Mouse (Mus musculus): ENCODE measurements around the gene Medag. TPM values are rescaled to one million over a fixed set of nuclear protein-coding genes. Genes with fewer than 3 reads are reported as not detected.

The Medag gene
- polyA plus RNA-seq, 1 experiment from 2014 or later = 1.8 TPM

DNA sequence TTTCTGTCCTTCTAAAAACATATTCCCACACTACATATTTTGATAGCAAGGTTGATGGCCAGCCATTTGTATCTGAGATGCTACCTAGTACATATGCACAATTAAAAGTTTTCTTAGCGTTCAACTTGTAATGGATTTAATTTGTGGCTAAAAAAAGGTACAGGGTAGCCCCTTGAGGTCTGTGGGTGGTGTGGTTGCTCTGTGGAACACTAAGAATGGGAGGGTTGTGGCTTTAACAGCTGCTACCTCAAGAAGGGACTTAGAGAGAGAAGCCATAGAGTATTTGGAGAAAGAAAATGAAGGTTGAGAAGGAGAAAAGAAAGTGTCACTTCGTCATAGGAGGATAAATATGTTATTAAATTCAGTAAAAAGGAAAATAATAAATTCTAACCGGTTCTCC is 19.4 kb downstream of the Medag start:
- H3K36me3 ChIP-seq = no peaks in the 10 kb centered on the region
- no peak for ATAC-seq (ENCODE audit: extremely low read depth, insufficient number of reproducible peaks, low FRiP score, low TSS enrichment)
- H3K4me3 ChIP-seq = no peak overlapping the region
- H3K9me3 ChIP-seq = no peaks in the 10 kb centered on the region
- H3K27me3 ChIP-seq (replicated peaks) = no peaks in the 10 kb centered on the region
- peaks cover 21% of the 10 kb centered on the region for H3K4me1 ChIP-seq
- 82% methylated on average over 3 of the region's 3 CpGs for WGBS
- H3K4me2 ChIP-seq = no peak overlapping the region
- H3K9ac ChIP-seq = no peak overlapping the region
- H3K27ac ChIP-seq (replicated peaks) = no peak overlapping the region

- H3K36me3 ChIP-seq = no peaks in the 10 kb centered on the region
- peaks cover 11% of the 10 kb centered on the region for H3K4me1 ChIP-seq
- no peaks in the 10 kb centered on the region for H3K27me3 ChIP-seq (replicated peaks)
- ATAC-seq (ENCODE audit: extremely low read depth, insufficient number of reproducible peaks, low FRiP score, low TSS enrichment) = no peak
- H3K4me3 ChIP-seq = no peak overlapping the region
- no peak overlapping the region for H3K9ac ChIP-seq
- H3K9me3 ChIP-seq = no peaks in the 10 kb centered on the region
- H3K4me2 ChIP-seq = no peak overlapping the region
- no peak overlapping the region for H3K27ac ChIP-seq (replicated peaks)
- 48% methylated on average over 7 of the region's 7 CpGs for WGBS
These were observed 22.1 kb downstream of the Medag start for GRCm38 (mm10) chr5:149433618-149434017.

DNA sequence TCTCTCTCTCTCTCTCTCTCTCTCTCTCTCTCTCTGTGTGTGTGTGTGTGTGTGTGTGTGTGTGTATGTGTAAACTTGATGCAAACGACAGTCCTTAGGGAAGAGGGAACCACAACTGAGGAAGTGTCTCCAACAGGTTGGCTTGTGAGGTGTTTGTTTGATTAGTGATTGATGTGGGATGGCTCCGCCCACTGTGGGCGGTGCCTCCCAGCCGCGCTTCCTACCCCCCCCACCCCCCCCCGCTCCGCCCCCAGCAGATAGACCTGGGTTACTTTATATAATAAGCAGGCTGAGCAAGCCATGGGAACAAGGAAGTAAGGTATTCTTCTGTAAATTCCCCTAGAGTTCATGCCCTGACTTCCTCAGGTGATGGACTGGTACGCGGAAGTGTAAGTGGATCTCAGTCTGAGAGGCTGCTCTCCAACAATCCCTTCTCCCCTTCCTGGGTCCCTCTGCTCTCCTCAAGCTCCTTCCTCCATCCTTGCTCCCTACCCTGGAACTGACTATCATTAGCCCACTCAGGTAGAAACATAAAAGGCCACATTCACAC is 22.7 kb downstream of the Medag start:
- Histone ChIP-seq H3K27me3 (replicated peaks) (no peaks in the 10 kb centered on the region), H3K9ac (no peak overlapping the region), H3K4me1 (peaks cover 7% of the 10 kb centered on the region), H3K36me3 (no peaks in the 10 kb centered on the region), H3K27ac (replicated peaks) (no peak overlapping the region), H3K4me3 (no peak overlapping the region), H3K9me3 (no peaks in the 10 kb centered on the region), H3K4me2 (no peak overlapping the region)
- 25% methylated on average over 9 of the region's 9 CpGs for WGBS
- no peak for ATAC-seq (ENCODE audit: extremely low read depth, insufficient number of reproducible peaks, low FRiP score, low TSS enrichment)

GRCm38 (mm10) chr5:149436541-149436940 is 25.0 kb downstream of the Medag start:
- no peaks in the 10 kb centered on the region for H3K9me3 ChIP-seq
- H3K9ac ChIP-seq = no peak overlapping the region
- no peak overlapping the region for H3K27ac ChIP-seq (replicated peaks)
- H3K4me2 ChIP-seq = no peak overlapping the region
- peaks cover 21% of the 10 kb centered on the region for H3K4me1 ChIP-seq
- H3K4me3 ChIP-seq = no peak overlapping the region
- H3K27me3 ChIP-seq (replicated peaks) = no peaks in the 10 kb centered on the region
- ATAC-seq (ENCODE audit: extremely low read depth, insufficient number of reproducible peaks, low FRiP score, low TSS enrichment) = no peak
- 40% methylated on average over 3 of the region's 3 CpGs for WGBS
- H3K36me3 ChIP-seq = no peaks in the 10 kb centered on the region

DNA sequence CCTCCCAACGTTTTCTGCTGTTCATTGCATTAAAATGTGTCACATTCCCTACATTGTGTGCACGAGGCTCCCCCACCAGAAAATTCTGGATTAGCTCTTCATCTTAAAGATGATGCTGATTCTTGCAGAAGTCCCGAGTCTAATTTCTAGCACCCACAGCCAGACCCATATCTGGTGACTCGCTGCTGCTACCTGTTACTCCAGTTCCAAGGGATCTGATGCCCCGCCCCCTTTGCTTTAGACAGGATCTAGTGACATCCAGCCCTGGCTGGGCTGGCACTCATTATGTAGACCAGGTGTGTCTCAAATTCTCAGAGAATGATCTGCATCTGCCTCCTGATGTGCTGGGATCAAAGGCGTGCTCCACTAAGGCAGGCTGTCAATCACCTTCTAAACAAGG is 25.6 kb downstream of the Medag start:
- whole genome bisulfite sequencing = 70% methylated on average over 6 of the region's 6 CpGs
- Histone ChIP-seq H3K4me3 (no peak overlapping the region), H3K27me3 (replicated peaks) (0 out of 2 replicates have a peak, but pooled peaks cover 5% of the 10 kb centered on the region), H3K36me3 (no peaks in the 10 kb centered on the region), H3K4me2 (no peak overlapping the region), H3K9ac (no peak overlapping the region), H3K27ac (replicated peaks) (no peak overlapping the region), H3K9me3 (no peaks in the 10 kb centered on the region), H3K4me1 (peaks cover 25% of the 10 kb centered on the region)
- no peak for ATAC-seq (ENCODE audit: extremely low read depth, insufficient number of reproducible peaks, low FRiP score, low TSS enrichment)

- H3K4me2 ChIP-seq = peak within 1 kb of the TSS; percentile 90
- peaks cover 32% of the 10 kb centered on the region for H3K4me1 ChIP-seq
- 0 out of 2 replicates have a peak, but pooled peaks cover 5% of the 10 kb centered on the region for H3K27me3 ChIP-seq (replicated peaks)
- peak within 1 kb of the TSS; percentile 74 for H3K27ac ChIP-seq (replicated peaks)
- H3K9ac ChIP-seq = peak within 1 kb of the TSS; percentile 74
- H3K36me3 ChIP-seq = no peaks in the 10 kb centered on the region
- peak within 1 kb of the TSS; percentile 55 for H3K4me3 ChIP-seq
- no peaks in the 10 kb centered on the region for H3K9me3 ChIP-seq
- ATAC-seq (ENCODE audit: extremely low read depth, insufficient number of reproducible peaks, low FRiP score, low TSS enrichment) = peak; percentile 69; the same call in 1 of the 2 replicates
- under 1% methylated on average over 25 of the region's 25 CpGs for WGBS
These were observed 28.1 kb downstream of the Medag start, which contains the start of gene Tex26 for GRCm38 (mm10) chr5:149439531-149440179. TSS of gene Tex26 (plus strand) at chr5:149439660.

GRCm38 (mm10) chr5:149440180-149440573 is 28.6 kb downstream of the Medag start:
- H3K27me3 ChIP-seq (replicated peaks) = 0 out of 2 replicates have a peak, but pooled peaks cover 5% of the 10 kb centered on the region
- 0 out of 2 replicates have a peak, but pooled peaks have one; percentile 33 for ATAC-seq (ENCODE audit: extremely low read depth, insufficient number of reproducible peaks, low FRiP score, low TSS enrichment)
- peak overlapping the region; percentile 74 for H3K9ac ChIP-seq
- no peaks in the 10 kb centered on the region for H3K36me3 ChIP-seq
- peak overlapping the region; percentile 55 for H3K4me3 ChIP-seq
- H3K27ac ChIP-seq (replicated peaks) = peak overlapping the region; percentile 74
- no peaks in the 10 kb centered on the region for H3K9me3 ChIP-seq
- peaks cover 37% of the 10 kb centered on the region for H3K4me1 ChIP-seq
- under 1% methylated on average over 18 of the region's 18 CpGs for WGBS
- H3K4me2 ChIP-seq = peak overlapping the region; percentile 90

GRCm38 (mm10) chr5:149441646-149442276 is 30.2 kb downstream of the Medag start:
- H3K9ac ChIP-seq = no peak overlapping the region
- WGBS = 57% methylated on average over 14 of the region's 14 CpGs
- H3K4me2 ChIP-seq = no peak overlapping the region

DNA sequence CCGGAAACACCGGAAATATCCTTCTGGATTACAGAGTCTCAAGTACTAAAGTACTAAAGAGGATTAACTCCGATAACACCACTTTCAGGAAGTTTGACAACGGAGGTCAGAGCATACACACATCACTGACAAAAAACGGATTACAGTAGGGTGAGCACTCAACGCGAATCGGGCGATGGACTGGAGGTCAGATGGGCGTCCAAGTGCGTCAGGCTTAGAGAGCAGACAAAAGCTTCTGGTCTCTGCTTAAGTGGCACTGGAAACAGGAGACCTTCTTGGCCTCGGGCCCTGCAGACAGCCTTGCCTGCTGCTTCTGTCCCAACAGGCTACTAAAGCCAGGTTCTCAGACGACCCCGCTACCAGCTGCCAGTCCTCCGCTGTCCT is 30.7 kb downstream of the Medag start:
- no peak for ATAC-seq (ENCODE audit: extremely low read depth, insufficient number of reproducible peaks, low FRiP score, low TSS enrichment)
- WGBS = 49% methylated on average over 15 of the region's 15 CpGs
- H3K9me3 ChIP-seq = no peaks in the 10 kb centered on the region
- H3K4me3 ChIP-seq = no peak overlapping the region
- H3K36me3 ChIP-seq = no peaks in the 10 kb centered on the region
- no peak overlapping the region for H3K4me2 ChIP-seq
- H3K4me1 ChIP-seq = peaks cover 38% of the 10 kb centered on the region
- H3K27me3 ChIP-seq (replicated peaks) = 0 out of 2 replicates have a peak, but pooled peaks cover 5% of the 10 kb centered on the region
- H3K9ac ChIP-seq = no peak overlapping the region
- H3K27ac ChIP-seq (replicated peaks) = no peak overlapping the region

More at GRCm38 (mm10) chr5:149441646-149442276, 30.2 kb downstream of the Medag start:
- Histone ChIP-seq H3K27ac (replicated peaks) (no peak overlapping the region), H3K9me3 (no peaks in the 10 kb centered on the region), H3K4me1 (peaks cover 38% of the 10 kb centered on the region), H3K27me3 (replicated peaks) (0 out of 2 replicates have a peak, but pooled peaks cover 5% of the 10 kb centered on the region), H3K4me3 (no peak overlapping the region), H3K36me3 (no peaks in the 10 kb centered on the region)
- no peak for ATAC-seq (ENCODE audit: extremely low read depth, insufficient number of reproducible peaks, low FRiP score, low TSS enrichment)

DNA sequence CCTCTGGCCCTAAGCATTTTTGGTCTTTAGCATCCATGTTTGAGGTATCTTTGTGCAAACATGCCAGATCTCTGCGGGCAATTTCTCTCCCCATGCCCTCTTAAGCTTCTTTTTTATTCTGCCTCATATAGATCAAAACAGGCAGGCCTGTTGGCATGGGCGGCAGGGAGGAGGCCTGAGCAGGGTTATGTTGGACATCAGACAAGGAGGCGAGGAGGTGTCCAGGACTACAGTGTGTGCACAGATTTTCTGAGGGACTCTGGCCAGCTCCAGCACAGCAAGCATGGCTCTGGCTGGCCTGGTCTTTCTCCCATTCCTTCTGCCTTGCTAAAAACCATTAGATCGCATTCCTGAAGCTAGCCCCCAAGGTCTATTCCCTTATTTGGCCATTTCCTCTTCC is 32.9 kb downstream of the Medag start:
- H3K4me3 ChIP-seq = no peak overlapping the region
- 0 out of 2 replicates have a peak overlapping the region, but pooled peaks have one; percentile 15 for H3K27ac ChIP-seq (replicated peaks)
- no peaks in the 10 kb centered on the region for H3K36me3 ChIP-seq
- H3K4me1 ChIP-seq = peaks cover 34% of the 10 kb centered on the region
- ATAC-seq (ENCODE audit: extremely low read depth, insufficient number of reproducible peaks, low FRiP score, low TSS enrichment) = no peak
- WGBS = 51% methylated on average over 4 of the region's 4 CpGs
- no peaks in the 10 kb centered on the region; the same call in 1 of the 2 replicates for H3K9me3 ChIP-seq
- no peak overlapping the region for H3K9ac ChIP-seq
- no peak overlapping the region for H3K4me2 ChIP-seq
- 0 out of 2 replicates have a peak, but pooled peaks cover 5% of the 10 kb centered on the region for H3K27me3 ChIP-seq (replicated peaks)

GRCm38 (mm10) chr5:149446495-149446894 is 34.9 kb downstream of the Medag start:
- Histone ChIP-seq H3K4me3 (no peak overlapping the region), H3K9me3 (no peaks in the 10 kb centered on the region; the same call in 1 of the 2 replicates), H3K4me1 (peaks cover 24% of the 10 kb centered on the region), H3K4me2 (no peak overlapping the region), H3K27ac (replicated peaks) (no peak overlapping the region), H3K27me3 (replicated peaks) (0 out of 2 replicates have a peak, but pooled peaks cover 5% of the 10 kb centered on the region), H3K36me3 (no peaks in the 10 kb centered on the region), H3K9ac (no peak overlapping the region)
- no peak for ATAC-seq (ENCODE audit: extremely low read depth, insufficient number of reproducible peaks, low FRiP score, low TSS enrichment)
- 76% methylated on average over 7 of the region's 7 CpGs for WGBS
